Mouse (Mus musculus): ENCODE measurements at regions not wholly inside any gene's neighbourhood (a gene's known extent, or its start where the extent isn't known, plus 50 kb on each side); places are given as distances from the start of the nearest gene placed in this dataset.
"Not testable (repeated sequence)": the region's sequence is repeated elsewhere in the genome, so short reads cannot be mapped to it uniquely, and the experiment has no call there.

DNA sequence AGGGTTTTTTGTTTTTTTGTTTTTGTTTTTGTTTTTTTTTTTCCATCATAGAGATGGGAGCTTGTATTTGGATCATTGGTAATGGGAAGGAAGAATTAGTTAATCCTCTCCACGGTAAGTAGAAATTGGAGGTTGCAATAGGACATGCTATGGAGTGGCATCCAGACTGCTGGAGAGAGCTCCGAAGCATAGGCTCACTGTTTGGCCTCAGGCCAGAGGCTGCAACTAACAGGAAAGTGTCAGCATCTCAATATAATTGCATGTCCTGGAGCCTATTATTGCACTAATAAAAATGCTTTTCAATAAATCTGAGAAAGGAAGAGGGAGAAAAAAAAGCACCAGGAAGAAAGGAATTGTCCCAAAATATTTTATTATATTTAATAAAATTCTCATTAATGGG is 193.0 kb downstream of the Cetn3 start:
- DNase-seq (ENCODE audit: low spot score) = no peak
- H3K4me3 ChIP-seq = no peak overlapping the region
- 76% methylated on average over 2 of the region's 2 CpGs for WGBS

GRCm38 (mm10) chr13:81978003-81978402 is 195.1 kb downstream of the Cetn3 start:
- no peaks in the 10 kb centered on the region for H3K4me1 ChIP-seq (replicated peaks)
- no peaks in the 10 kb centered on the region for H3K27me3 ChIP-seq (ENCODE audit: insufficient read depth, poor library complexity, severe bottlenecking)
- no peak overlapping the region for H3K27ac ChIP-seq
- 87% methylated on average over 6 of the region's 6 CpGs for WGBS
- no peak for DNase-seq (ENCODE audit: low spot score)
- H3K36me3 ChIP-seq = no peaks in the 10 kb centered on the region
- H3K9me3 ChIP-seq = no peaks in the 10 kb centered on the region
- H3K4me3 ChIP-seq = no peak overlapping the region

More for the DNA sequence above, 193.0 kb downstream of the Cetn3 start:
- H3K27ac ChIP-seq = no peak overlapping the region
- H3K9me3 ChIP-seq = no peaks in the 10 kb centered on the region
- H3K4me1 ChIP-seq (replicated peaks) = no peaks in the 10 kb centered on the region
- H3K27me3 ChIP-seq (ENCODE audit: insufficient read depth, poor library complexity, severe bottlenecking) = no peaks in the 10 kb centered on the region
- H3K36me3 ChIP-seq = no peaks in the 10 kb centered on the region

DNA sequence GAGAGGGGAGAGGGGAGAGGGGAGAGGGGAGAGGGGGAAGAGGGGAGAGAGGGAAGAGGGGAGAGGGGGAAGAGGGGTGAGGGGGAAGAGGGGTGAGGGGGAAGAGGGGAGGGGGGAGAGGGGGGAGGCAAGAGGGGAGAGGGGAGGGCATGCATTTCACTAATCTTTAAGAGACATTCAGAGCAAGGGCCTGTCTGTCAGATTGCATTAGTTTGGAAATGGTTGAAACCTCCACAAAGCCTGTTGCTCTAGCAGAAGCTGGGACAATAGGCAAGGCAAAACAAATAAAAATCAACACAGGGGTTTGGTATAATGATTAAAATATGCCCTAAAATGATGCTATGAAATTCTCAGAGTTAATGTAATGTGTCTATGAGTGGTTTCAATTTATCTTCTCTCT is 196.4 kb downstream of the Cetn3 start:
- no peaks in the 10 kb centered on the region for H3K9me3 ChIP-seq
- no peaks in the 10 kb centered on the region for H3K27me3 ChIP-seq (ENCODE audit: insufficient read depth, poor library complexity, severe bottlenecking)
- DNase-seq (ENCODE audit: low spot score) = no peak
- no peaks in the 10 kb centered on the region for H3K4me1 ChIP-seq (replicated peaks)
- no peaks in the 10 kb centered on the region for H3K36me3 ChIP-seq
- H3K27ac ChIP-seq = no peak overlapping the region
- no peak overlapping the region for H3K4me3 ChIP-seq

GRCm38 (mm10) chr13:81980094-81980493 is 197.2 kb downstream of the Cetn3 start:
- Histone ChIP-seq H3K9me3 (no peaks in the 10 kb centered on the region), H3K27ac (no peak overlapping the region), H3K4me1 (replicated peaks) (no peaks in the 10 kb centered on the region), H3K27me3 (ENCODE audit: insufficient read depth, poor library complexity, severe bottlenecking) (no peaks in the 10 kb centered on the region), H3K36me3 (no peaks in the 10 kb centered on the region), H3K4me3 (no peak overlapping the region)
- DNase-seq (ENCODE audit: low spot score) = no peak
- 89% methylated on average over 5 of the region's 5 CpGs for WGBS

GRCm38 (mm10) chr13:81982491-81982890 is 199.6 kb downstream of the Cetn3 start:
- H3K36me3 ChIP-seq = no peaks in the 10 kb centered on the region
- no peaks in the 10 kb centered on the region for H3K4me1 ChIP-seq (replicated peaks)
- no peak overlapping the region for H3K27ac ChIP-seq
- H3K9me3 ChIP-seq = no peaks in the 10 kb centered on the region
- no peak overlapping the region for H3K4me3 ChIP-seq
- DNase-seq (ENCODE audit: low spot score) = no peak
- WGBS = 68% methylated on average over 2 of the region's 2 CpGs
- no peaks in the 10 kb centered on the region for H3K27me3 ChIP-seq (ENCODE audit: insufficient read depth, poor library complexity, severe bottlenecking)

GRCm38 (mm10) chr13:82000681-82001212 is 217.9 kb downstream of the Cetn3 start:
- H3K9me3 ChIP-seq = no peaks in the 10 kb centered on the region
- no peaks in the 10 kb centered on the region for H3K27me3 ChIP-seq (ENCODE audit: insufficient read depth, poor library complexity, severe bottlenecking)
- H3K4me1 ChIP-seq (replicated peaks) = no peaks in the 10 kb centered on the region
- no peak overlapping the region for H3K27ac ChIP-seq
- H3K36me3 ChIP-seq = no peaks in the 10 kb centered on the region
- H3K4me3 ChIP-seq = no peak overlapping the region
- no peak for DNase-seq (ENCODE audit: low spot score)
- 85% methylated on average over 3 of the region's 3 CpGs for WGBS

GRCm38 (mm10) chr13:82005929-82006726 is 223.3 kb downstream of the Cetn3 start:
- H3K27me3 ChIP-seq (ENCODE audit: insufficient read depth, poor library complexity, severe bottlenecking) = no peaks in the 10 kb centered on the region
- H3K4me3 ChIP-seq = no peak overlapping the region
- H3K4me1 ChIP-seq (replicated peaks) = no peaks in the 10 kb centered on the region
- WGBS = 79% methylated on average over 7 of the region's 7 CpGs
- H3K27ac ChIP-seq = no peak overlapping the region
- H3K36me3 ChIP-seq = no peaks in the 10 kb centered on the region
- no peaks in the 10 kb centered on the region for H3K9me3 ChIP-seq
- DNase-seq (ENCODE audit: low spot score) = no peak

- Histone ChIP-seq H3K27me3 (ENCODE audit: insufficient read depth, poor library complexity, severe bottlenecking) (no peaks in the 10 kb centered on the region), H3K27ac (no peak overlapping the region), H3K4me3 (no peak overlapping the region), H3K9me3 (no peaks in the 10 kb centered on the region), H3K36me3 (no peaks in the 10 kb centered on the region), H3K4me1 (replicated peaks) (no peaks in the 10 kb centered on the region)
- no peak for DNase-seq (ENCODE audit: low spot score)
Observed at GRCm38 (mm10) chr13:82007222-82007621, 224.3 kb downstream of the Cetn3 start.

- Histone ChIP-seq H3K9me3 (no peaks in the 10 kb centered on the region), H3K27ac (no peak overlapping the region), H3K4me3 (no peak overlapping the region), H3K36me3 (no peaks in the 10 kb centered on the region), H3K27me3 (ENCODE audit: insufficient read depth, poor library complexity, severe bottlenecking) (no peaks in the 10 kb centered on the region), H3K4me1 (replicated peaks) (no peaks in the 10 kb centered on the region)
- WGBS = 56% methylated on average over 2 of the region's 2 CpGs
- no peak for DNase-seq (ENCODE audit: low spot score)
Observed at GRCm38 (mm10) chr13:82039623-82040022, 256.7 kb downstream of the Cetn3 start.

- no peak for DNase-seq (ENCODE audit: low spot score)
- Histone ChIP-seq H3K36me3 (no peaks in the 10 kb centered on the region), H3K4me3 (no peak overlapping the region)
Observed at GRCm38 (mm10) chr13:82058131-82058731, 275.4 kb downstream of the Cetn3 start.

GRCm38 (mm10) chr13:82058872-82059271 is 276.0 kb downstream of the Cetn3 start:
- H3K27me3 ChIP-seq (ENCODE audit: insufficient read depth, poor library complexity, severe bottlenecking) = no peaks in the 10 kb centered on the region
- WGBS = 82% methylated on average over 3 of the region's 3 CpGs

More at GRCm38 (mm10) chr13:82058131-82058731, 275.4 kb downstream of the Cetn3 start:
- Histone ChIP-seq H3K4me1 (replicated peaks) (no peaks in the 10 kb centered on the region), H3K27ac (no peak overlapping the region), H3K27me3 (ENCODE audit: insufficient read depth, poor library complexity, severe bottlenecking) (no peaks in the 10 kb centered on the region), H3K9me3 (no peaks in the 10 kb centered on the region)
- WGBS = 62% methylated on average over 3 of the region's 3 CpGs

GRCm38 (mm10) chr13:82059498-82059897 is 276.6 kb downstream of the Cetn3 start:
- Histone ChIP-seq H3K9me3 (no peaks in the 10 kb centered on the region), H3K27me3 (ENCODE audit: insufficient read depth, poor library complexity, severe bottlenecking) (no peaks in the 10 kb centered on the region), H3K27ac (no peak overlapping the region), H3K4me1 (replicated peaks) (no peaks in the 10 kb centered on the region), H3K4me3 (no peak overlapping the region), H3K36me3 (no peaks in the 10 kb centered on the region)
- no peak for DNase-seq (ENCODE audit: low spot score)
- 66% methylated on average over 5 of the region's 5 CpGs for whole genome bisulfite sequencing

More at GRCm38 (mm10) chr13:82058872-82059271, 276.0 kb downstream of the Cetn3 start:
- H3K4me3 ChIP-seq = no peak overlapping the region
- no peaks in the 10 kb centered on the region for H3K9me3 ChIP-seq
- no peaks in the 10 kb centered on the region for H3K4me1 ChIP-seq (replicated peaks)
- no peak overlapping the region for H3K27ac ChIP-seq
- no peak for DNase-seq (ENCODE audit: low spot score)
- no peaks in the 10 kb centered on the region for H3K36me3 ChIP-seq

DNA sequence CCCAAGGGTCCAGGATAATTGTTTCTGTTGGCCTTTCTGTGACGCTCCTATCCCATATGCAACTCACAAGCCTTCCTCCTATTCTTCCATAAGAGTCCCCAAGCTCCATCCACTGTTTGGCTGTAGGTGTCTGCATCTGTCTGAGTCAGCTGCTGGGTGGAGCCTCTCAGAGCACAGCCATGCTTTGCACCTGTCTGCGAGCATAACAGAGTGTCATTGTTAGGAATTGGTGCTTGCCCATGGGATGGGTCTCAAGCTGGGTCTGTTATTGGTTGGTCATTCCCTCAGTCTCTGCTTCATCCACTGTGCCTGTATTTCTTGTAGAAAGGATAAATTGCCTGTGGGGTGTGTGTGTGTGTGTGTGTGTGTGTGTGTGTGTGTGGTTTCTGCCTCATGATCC is 281.0 kb downstream of the Cetn3 start:
- not testable (repeated sequence) for H3K27me3 ChIP-seq (ENCODE audit: insufficient read depth, poor library complexity, severe bottlenecking); H3K4me1 ChIP-seq (replicated peaks); H3K36me3 ChIP-seq; DNase-seq (ENCODE audit: low spot score); H3K9me3 ChIP-seq; H3K27ac ChIP-seq; H3K4me3 ChIP-seq
- 91% methylated on average over 2 of the region's 2 CpGs for WGBS
